Mouse (Mus musculus) CD8-positive naive resting alpha-beta T cell, adult 2 months (primary cell): Measurements from ENCODE around the gene 1810062G17Rik.

Source experiments
- DNase-seq, 2 experiments: peaks; one replicate each; pipeline ENCODE4 v3.0.0; 2022; ENCODE audit warnings: low read depth in 2 of 2, low spot score in 2 of 2

The 1810062G17Rik gene

DNA sequence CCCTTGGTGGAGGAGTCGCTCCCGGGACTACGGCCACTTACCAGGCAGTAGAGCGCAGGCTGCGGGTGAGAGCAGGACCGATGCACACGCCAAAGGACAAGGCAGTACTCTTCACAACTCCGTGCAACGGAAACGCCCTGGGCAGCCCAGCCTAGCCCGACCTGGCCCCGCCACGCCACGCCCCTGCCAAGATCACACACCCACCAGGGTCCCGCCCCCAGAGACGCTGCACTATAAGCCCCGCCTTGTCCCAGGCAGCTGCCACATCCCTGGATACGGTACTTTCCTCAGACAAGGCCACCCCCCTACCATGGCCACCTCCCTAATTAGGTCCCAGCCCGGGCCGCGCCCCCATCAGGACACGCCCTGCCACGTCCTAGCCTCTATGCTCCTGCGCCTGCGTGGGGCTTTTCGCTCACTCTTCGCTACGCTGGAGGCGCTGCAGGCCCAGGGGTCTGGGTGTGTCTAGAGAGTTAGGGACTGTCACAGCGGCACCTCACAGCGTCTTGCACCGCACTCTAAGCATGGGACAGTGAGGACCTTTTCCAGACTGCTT lies at the start of gene 1810062G17Rik, which contains the start of gene Anxa5:
TSS of gene 1810062G17Rik (plus strand) at position 406 of the 556 bp plus-strand sequence.
TSS of gene Anxa5 (minus strand) at position 363 of the 556 bp plus-strand sequence.
- DNase-seq, result peak; percentile 98

DNA sequence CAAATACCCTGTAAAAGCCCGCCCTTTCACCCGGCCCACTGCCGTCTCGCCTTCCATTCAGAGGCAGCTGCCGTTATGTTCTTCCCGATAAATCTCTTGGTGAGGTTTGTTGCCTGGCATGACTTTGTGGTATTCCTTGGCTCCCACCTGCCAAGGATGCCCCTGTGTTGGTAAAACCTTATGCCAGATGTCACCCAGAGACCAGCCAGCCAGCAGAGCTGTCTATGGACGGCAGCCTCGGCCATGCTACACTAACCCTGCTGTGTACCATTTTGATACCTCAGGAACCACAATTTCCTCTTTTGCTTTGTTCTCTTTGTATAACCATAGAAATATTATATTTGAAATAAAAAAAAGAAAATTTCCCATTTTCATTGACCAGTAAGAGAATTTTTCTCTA lies 48.4 kb upstream of the 1810062G17Rik start:
- no peak for DNase-seq

DNA sequence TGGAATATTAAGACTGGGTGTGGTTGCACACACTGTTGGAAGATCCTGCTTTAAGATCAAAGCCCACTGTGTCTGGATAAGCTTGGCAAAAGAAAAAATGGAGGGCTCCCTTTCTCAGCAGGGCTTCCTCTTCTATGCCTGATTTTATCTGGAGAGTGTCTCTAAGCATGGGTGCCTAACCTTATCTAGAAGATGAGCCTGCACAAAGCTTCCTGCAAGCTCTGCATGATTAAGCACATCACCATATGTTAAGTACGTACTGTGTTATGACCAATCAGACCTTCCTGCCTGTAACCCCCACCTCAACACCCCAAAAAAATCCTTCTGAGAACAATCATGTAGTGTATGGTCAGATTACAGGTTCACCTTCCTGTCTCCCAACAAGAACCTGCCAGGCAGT lies 45.4 kb upstream of the 1810062G17Rik start:
- no peak for DNase-seq

DNA sequence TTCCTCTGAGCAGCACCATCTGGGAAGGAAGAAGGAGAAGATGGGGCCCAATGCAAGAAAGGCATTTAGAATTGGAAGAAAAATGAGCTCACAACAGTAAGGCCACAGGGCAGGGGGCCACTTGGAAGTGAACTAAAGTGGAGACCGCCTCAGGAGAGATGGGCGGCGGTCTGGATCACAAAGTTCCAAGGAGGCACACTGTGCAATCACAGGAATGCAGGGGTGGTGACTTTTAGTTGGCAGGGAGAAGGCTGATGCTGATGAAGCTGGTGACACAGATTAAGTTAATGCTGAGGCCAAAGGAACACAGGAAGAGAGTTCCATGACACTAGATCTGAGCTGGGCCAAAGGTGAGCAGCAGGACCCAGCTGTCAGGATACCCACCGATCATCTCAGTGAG lies 35.5 kb upstream of the 1810062G17Rik start:
- DNase-seq, result no peak

DNA sequence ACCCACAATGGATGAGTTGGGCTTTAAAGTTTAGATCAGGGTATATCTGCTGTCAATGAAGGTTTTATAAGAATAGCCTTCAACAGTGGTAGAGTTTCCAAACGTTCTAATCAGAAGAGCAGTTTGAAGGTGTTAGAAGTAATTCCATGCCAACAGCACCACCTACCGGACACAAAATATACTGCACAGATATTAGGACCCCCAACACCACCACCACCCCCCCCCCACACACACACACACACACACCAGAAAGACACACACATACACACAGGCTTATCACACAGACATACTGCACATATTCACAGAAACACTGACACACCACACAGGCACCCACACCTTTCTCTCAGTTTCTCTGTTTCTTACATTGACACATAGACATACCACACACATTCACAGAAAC lies 33.3 kb upstream of the 1810062G17Rik start:
- peak in 1 of 2 experiments; percentile 29 for DNase-seq

DNA sequence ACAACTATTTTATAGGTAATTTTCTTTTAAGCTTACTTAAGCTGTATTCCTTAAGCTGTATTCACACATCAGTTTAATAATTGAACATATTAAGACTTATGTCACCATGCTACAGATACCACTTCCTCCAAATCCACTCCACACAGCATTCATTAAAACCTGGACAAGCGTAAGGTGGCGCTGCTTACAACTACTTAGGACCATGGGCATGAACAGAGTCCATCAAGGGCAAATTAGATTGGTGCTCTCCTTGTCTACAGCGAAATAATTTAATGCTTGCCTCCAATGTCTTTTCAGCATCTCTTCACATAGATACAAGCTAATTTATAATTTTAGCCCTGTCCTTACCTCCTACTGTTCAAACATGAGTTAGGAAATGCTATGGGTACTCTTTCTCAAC lies 29.7 kb upstream of the 1810062G17Rik start:
- no peak for DNase-seq

DNA sequence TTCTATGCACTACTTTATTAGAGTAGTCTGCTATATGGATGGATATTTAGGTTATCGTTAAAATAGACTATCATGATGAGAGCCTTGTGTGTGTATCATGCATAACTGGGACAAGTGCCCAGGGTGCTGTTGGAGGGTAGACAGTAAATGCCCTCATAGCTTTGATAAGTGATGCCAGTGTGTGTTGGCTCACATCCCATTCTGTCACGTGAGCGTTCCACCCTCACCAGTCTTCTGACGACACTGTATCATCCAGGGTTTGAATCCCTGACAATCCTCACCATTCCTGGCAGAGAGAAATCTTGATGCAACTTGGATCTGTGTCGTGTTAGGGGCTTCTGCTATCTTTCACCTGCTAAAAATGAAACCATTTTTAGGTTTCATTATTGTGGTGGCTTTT lies 29.2 kb upstream of the 1810062G17Rik start:
- no peak for DNase-seq

DNA sequence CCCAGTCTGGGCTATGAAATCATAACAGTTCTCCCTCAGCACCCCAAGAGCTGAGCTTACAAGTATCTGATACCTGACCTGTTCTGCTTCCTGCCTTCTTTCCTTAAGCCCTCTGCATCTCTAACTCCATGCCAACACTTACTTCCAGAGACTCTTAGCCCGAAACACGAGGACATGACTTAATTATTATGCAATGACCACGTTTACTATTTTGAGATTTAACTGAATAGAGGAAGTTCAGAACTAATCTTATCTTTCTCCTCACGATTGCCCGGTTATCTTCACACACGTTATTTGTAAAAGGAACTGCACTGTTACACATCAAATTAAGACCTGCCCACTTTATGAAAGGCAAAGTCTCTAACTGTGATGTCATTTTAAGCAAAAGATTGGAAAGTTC lies 28.8 kb upstream of the 1810062G17Rik start:
- no peak for DNase-seq

DNA sequence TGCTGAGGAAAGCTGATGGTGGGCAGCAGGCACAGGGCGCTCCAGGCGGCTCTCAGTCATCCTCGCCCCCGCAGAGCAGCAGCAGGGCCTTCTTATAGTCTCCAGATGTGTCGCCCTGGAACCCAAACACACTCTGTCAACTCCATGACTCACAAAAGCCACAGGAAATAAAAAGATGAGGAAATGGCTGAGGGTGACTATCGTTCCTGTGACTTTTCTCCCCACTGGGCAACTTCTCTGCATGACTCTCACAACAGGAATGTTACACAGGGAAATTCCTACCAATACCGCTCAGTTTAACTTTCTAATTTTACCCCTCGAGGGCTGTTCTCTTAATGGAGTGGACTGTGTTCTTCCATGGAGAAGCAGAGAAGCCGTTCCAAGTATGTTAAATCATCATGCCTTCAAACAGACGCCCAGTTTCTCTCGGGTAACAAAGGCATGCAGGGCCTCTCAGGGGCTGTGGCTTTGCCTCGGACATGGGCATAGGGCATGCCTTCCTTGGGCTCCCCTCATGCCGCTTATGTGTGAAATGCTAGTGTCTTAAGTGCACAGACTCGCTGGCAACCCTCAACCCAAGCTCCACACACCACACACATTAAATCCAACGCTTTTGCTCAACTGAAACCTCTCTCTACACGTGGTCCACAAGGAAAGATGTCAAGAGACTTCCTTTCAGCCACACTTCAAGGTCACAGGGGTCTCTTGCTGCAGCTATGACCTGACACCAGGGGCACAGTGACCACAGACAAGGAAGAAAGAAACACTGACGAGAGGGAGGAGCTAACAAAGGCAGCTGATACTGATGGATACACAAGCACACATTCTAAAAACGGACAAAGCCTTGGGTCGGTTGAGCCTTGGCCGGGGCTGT lies 26.2 kb upstream of the 1810062G17Rik start:
- no peak for DNase-seq

DNA sequence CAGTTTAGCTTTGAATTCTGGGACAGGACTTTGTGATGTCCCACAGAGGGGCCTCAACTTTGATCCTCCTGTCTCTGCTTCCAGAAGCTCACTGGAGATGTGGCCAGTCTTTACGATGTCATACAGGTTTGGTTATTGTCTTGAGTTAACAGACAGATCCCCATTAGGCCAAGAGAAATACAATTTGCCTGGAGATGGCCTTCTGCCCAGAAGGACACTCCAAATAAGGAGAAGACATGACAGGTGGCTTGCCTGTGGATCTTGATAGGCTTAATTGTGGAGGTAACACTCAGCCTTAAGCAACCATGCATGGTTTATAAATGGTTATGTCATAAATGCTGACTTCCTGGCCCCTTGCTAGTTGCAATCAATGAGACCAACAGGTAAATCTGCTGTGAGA lies 23.2 kb upstream of the 1810062G17Rik start:
- no peak for DNase-seq

DNA sequence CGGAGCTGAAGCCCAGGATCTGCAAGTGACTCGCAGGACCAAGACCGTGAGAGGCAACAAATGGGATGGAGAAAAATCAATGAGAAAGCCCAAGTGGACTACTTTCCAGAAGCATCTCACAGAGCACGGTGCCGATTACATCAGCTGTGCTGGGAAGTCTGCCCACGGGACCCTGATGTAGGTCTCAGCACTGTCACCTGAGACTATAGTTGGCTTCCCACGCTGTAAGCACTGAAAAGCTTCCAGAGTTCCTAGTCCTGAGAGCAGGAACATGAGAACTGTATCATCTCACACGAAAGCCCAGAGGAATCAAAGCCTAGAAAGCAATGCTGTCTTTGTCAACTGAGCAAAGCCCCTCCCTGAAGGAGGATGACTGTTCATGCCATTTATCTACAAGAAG lies 20.6 kb upstream of the 1810062G17Rik start:
- no peak for DNase-seq

DNA sequence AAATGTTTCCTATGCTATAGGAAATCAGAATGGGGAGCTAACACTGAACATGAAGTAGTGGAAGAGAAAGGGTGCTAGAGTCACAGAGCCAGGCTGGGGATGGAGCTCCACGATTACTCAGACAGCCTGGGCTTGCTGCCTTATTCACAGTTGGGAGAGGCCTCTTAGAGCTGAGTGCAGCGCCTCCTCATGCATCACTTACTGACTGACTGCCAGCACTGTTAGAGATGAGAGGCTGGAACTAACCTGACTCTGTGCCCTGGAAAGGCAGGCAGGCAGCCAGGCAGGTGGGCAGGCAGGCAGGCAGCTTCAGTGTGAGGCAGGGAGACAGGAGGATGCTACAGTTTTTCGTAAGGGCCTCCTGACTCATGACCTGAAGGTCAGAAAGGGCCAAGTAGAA lies 20.2 kb upstream of the 1810062G17Rik start:
- DNase-seq, result no peak

DNA sequence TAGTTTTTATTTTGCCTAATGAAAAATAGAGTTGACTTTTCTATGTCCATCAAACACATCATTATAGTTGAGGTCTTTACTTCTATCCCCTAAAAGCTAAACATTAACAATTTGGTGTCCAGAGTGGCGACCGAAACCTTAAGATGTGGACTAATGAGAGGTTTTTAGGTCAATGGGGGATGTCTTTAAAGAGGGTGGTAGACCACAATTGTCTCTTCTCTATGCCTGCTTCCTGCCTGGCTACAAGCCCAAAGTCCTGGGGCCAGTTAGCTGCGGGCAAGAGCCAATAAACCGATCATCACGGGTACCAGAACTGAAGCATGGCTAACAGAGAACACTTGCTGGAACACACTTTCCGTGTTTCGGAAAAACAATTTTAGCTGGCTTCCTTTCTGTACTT lies 15.0 kb upstream of the 1810062G17Rik start:
- DNase-seq, result no peak

DNA sequence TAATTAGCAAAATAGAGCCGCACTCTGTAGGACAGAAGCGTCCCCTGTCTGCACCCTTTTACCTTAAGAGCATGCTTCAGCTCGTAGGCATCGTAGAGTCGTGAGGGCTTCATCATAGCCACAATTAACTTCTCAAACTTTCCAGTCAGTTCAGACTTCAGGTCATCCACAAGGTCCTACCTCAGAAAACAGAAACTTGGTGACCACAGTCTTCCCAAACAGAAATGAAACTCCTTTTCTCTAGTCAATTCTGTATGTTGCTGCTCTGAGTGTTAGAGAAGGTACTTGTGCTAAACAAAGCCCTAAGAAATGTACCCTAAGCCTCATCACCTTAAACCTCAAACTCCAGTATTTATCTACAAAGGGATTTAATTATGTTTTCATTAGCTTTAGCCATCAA lies 13.9 kb upstream of the 1810062G17Rik start:
- DNase-seq, result no peak

DNA sequence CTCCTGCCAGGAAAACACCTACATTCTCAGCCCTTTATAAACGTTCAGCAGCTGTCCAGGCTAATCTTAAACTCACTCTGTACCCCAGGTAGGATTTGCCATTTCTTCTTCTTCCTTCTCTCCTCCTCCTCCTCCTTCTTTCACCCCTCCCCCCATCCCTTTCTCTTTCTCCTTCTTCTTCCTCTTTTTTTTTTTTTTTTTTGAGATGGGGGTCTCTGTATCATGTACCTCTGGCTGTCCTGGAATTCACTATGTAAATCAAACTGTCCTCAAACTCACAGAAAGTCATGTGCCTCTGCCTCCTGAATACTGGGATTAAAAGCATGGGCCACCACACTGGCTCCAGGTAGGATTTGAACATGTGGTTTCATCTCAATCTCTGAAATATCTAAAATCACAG lies 13.4 kb upstream of the 1810062G17Rik start:
- no peak for DNase-seq

DNA sequence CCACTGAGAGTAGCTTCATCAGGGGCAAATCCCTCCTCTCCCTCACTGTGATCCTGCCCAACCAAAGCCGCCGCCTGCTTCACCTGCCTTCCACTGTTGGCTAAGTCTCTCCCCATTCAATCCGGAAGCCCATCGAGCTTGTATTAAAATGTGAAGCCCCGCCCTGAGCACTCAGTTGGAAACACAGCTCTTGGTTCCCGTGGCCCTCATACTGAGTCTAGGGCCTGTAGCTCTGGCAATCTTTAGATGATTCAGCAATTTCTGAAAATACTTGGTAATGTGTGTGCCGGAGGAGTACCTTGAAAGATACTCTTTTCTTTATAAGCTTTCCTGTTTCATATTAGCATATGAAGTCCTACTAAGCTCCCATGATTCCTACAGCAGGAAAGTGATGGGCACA lies 10.2 kb upstream of the 1810062G17Rik start:
- no peak for DNase-seq

DNA sequence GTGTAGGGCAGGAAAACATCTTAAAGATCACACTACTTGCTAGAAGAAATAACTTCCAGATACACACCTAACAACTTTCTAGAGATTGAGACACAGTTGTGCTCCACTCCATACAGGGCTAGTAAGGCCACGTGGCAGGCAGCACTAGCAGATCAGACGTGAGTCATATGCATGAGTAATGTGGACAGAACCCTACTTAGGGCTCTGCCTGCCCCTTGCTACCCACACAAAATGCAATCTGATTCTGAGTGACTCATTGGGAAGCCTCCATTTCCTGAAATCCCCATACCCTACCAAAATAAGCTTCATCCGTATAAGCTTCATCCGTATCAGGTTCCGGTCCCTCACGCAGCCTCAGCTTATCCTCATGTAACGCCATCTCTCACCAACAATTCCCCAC lies 8.1 kb upstream of the 1810062G17Rik start:
- no peak for DNase-seq

DNA sequence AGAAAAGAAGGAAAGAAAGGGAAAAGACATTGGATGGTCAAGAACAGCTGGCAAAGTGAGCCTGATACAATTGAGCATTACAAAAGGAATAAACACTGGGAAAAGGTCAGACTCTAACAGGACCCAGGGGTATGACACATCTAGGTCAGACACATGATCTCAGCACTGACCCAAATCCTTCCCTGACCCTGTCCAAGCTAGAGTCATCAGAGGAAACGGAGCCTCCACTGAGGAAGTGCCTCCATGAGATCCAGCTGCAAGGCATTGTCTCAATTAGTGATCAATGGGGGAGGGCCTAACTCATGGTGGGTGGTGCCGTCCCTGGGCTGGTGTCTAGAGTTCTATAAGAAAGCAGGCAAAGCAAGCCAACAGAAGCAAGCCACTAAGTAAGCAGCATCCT lies 6.9 kb upstream of the 1810062G17Rik start:
- DNase-seq, result no peak

DNA sequence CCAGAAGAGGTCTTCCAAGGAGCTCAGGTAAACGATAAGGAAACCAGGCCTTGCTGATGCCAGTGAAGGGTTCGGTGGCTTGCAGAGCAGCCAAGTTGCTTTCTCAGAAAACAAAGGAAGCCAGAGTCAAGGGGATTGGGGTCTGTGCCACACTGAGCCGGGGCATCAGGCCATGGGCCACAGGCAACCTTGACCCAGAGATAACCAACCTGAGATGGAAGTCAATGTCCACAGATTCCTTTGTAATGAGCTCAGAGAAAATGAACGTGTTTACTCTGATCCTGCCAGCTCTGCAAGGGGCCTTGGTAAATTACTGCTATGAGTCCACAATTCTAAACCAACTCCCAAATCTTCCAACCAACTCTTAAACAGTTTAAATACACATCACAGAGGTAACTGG lies 3.9 kb upstream of the 1810062G17Rik start:
- no peak for DNase-seq

DNA sequence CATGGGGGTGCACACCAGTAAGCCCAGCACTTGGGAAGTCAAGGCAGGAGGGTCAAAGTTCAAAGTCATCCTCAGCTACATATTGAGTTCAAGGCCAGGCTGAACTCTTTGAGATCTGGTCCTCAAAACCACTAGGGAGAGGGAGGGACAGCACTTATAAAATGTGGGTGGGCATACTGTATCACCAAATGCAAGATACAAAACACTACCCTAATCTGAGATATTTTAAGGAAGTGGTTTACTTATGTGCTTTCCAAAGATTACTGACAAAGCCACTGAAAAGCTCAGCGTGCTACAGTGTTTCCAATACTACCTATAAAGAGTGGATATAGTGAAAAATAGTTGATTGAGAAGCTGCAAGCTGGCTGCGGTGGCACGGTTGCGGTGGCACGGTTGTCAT lies 2.5 kb upstream of the 1810062G17Rik start:
- no peak for DNase-seq

DNA sequence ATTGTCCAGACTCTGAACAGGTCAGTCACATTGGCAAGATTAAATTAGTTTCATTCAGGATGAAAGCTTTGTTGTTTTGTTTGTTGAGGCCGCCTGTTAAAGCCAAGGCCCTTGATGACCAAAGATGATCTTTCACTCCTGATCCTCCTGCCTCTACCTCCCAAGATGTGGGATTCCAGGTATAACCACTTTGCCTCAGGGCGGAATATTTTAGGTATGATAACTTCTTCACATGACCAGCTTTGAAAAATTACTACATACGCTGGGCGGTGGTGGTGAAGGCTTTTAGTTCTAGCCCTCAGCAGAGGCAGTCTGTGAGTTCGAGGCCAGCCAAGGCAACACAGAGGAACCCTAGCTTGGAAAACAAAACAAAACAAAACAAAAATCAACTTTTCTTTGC lies 1.3 kb upstream of the 1810062G17Rik start:
- DNase-seq, result no peak

DNA sequence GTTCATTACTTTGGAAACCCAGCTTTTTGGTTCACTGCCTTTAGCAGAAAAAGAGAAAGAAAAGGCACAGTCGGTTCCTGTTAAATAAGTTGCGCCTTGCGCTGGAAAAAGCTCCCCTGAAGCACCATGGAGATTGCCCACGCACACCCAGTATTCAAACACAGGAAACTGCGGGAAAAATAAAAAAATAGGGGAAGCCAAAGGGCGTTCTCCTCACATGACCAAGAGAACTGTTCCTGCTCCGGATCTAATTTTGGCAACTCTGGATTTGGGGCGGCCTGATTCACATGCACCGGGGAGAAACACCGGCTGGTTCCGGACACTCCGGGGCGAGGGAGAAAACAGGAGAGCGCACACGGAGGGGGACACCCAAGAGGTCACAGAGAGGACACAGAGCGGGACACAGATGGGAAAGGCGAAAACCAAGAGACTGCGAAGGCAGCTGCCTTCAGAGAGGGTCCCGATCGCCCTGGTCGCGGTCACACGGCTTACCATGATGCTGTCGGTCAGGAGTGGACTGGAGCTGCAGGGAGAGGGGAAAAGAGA lies 726 bp upstream of the 1810062G17Rik start:
- DNase-seq, result no peak
